9 mouse cellular contexts compared by ENCODE assay signal in the genomic region with DNA sequence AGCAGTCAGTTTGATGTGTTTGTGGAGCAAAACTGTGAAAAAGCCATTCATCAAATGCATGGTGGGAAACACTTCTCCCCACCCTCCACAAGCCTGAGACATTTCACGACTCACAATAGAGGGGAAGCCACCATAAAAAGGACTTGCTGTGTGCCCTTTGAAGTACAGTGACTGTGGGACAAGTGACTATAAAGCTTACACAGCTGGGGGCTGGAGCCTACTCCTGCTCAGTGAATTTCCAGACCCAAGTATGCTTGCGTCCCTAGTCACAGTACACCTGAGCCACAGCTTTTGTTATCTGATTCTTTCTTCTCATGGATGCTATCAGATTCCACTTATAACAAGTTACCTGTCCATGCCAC.
DNase-seq lines count a peak whose midpoint lies in the region; ATAC-seq and TF ChIP-seq lines count a peak whose summit lies in the region.
"Had no signal": no experiment of that assay in that cellular context is flagged by ENCODE, and none has a peak within 500 bp of the region (broad histone marks: within the 10 kb centered on the region; RNA-seq: fewer than 3 reads in every experiment).

No protein-coding gene starts in this region.

- no peak for TF ChIP-seq CTCF in lung, embryonic 14.5 days (IDR thresholded peaks at IDR 0.05; ENCODE audit: low read depth)

- H3K27me3 ChIP-seq in lung, embryonic 14.5 days (ENCODE audit: insufficient read depth, low read length): no peaks in the 10 kb centered on the region
- no peaks in the 10 kb centered on the region for H3K27me3 ChIP-seq in embryonic facial prominence, embryonic 15.5 days
- H3K27me3 ChIP-seq in hindbrain, embryonic 15.5 days: no peaks in the 10 kb centered on the region
- no peaks in the 10 kb centered on the region for H3K27me3 ChIP-seq in neural tube, embryonic 14.5 days (ENCODE audit: control insufficient read depth, insufficient read depth, low read length)

- DNase-seq in lung, embryonic 14.5 days: no peak
- no peak for DNase-seq in lung, postnatal 25 days (ENCODE audit: low spot score)
- DNase-seq in cerebellum, adult 11-12 months: no peak
- no peak for DNase-seq in layer of hippocampus, adult 8-10 months (ENCODE audit: low spot score in 2 of 2)
- DNase-seq: cerebellum, adult 18-20 months had no signal

- no peak overlapping the region for H3K4me2 ChIP-seq in lung, embryonic 14.5 days
- no peak overlapping the region for H3K4me2 ChIP-seq in embryonic facial prominence, embryonic 15.5 days (replicated peaks)
- no peak overlapping the region for H3K4me2 ChIP-seq in hindbrain, embryonic 15.5 days
- H3K4me2 ChIP-seq in neural tube, embryonic 14.5 days (ENCODE audit: low read depth, low read length): no peak overlapping the region

- no peak overlapping the region for H3K4me3 ChIP-seq in lung, embryonic 14.5 days (ENCODE audit: low read depth, low read length)
- no peak overlapping the region for H3K4me3 ChIP-seq in embryonic facial prominence, embryonic 15.5 days (replicated peaks)
- no peak overlapping the region for H3K4me3 ChIP-seq in hindbrain, embryonic 15.5 days
- H3K4me3 ChIP-seq in neural tube, embryonic 14.5 days (ENCODE audit: low read depth, low read length): no peak overlapping the region
- H3K4me3 ChIP-seq: myocyte had no signal

- peak; percentile 30; the same call in 1 of the 2 replicates for ATAC-seq in lung, embryonic 14.5 days (ENCODE audit: insufficient read depth)
- ATAC-seq in embryonic facial prominence, embryonic 15.5 days (ENCODE audit: insufficient number of reproducible peaks, low FRiP score, low TSS enrichment, low read depth): no peak
- no peak for ATAC-seq in hindbrain, embryonic 15.5 days (ENCODE audit: low FRiP score, low read depth)
- ATAC-seq in neural tube, embryonic 14.5 days (ENCODE audit: low read depth): peak; percentile 21; the same call in 1 of the 2 replicates

- H3K9me3 ChIP-seq in lung, embryonic 14.5 days (ENCODE audit: low read depth, low read length): no peaks in the 10 kb centered on the region
- H3K9me3 ChIP-seq in embryonic facial prominence, embryonic 15.5 days (replicated peaks): no peaks in the 10 kb centered on the region
- no peaks in the 10 kb centered on the region for H3K9me3 ChIP-seq in hindbrain, embryonic 15.5 days
- H3K9me3 ChIP-seq in neural tube, embryonic 14.5 days (ENCODE audit: control insufficient read depth, low read length): no peaks in the 10 kb centered on the region

- 24% methylated on average over 2 of the region's 2 CpGs for WGBS in lung, embryonic 14.5 days
- whole genome bisulfite sequencing in embryonic facial prominence, embryonic 15.5 days: 47% methylated on average over 2 of the region's 2 CpGs
- WGBS in hindbrain, embryonic 15.5 days: 21% methylated on average over 2 of the region's 2 CpGs
- 13% methylated on average over 2 of the region's 2 CpGs for WGBS in neural tube, embryonic 14.5 days

- H3K4me1 ChIP-seq in lung, embryonic 14.5 days (ENCODE audit: insufficient read depth): peaks cover 6% of the 10 kb centered on the region; the same call in 1 of the 2 replicates
- peaks cover 42% of the 10 kb centered on the region for H3K4me1 ChIP-seq in embryonic facial prominence, embryonic 15.5 days
- peaks cover 45% of the 10 kb centered on the region for H3K4me1 ChIP-seq in hindbrain, embryonic 15.5 days (replicated peaks)
- H3K4me1 ChIP-seq in neural tube, embryonic 14.5 days (ENCODE audit: control insufficient read depth, insufficient read depth, low read length): peaks cover 23% of the 10 kb centered on the region; the same call in 1 of the 2 replicates

- peaks cover 10% of the 10 kb centered on the region; the same call in 1 of the 2 replicates for H3K36me3 ChIP-seq in lung, embryonic 14.5 days (ENCODE audit: insufficient read depth)
- H3K36me3 ChIP-seq in embryonic facial prominence, embryonic 15.5 days: 0 out of 2 replicates have a peak, but pooled peaks cover 4% of the 10 kb centered on the region
- no peaks in the 10 kb centered on the region for H3K36me3 ChIP-seq in hindbrain, embryonic 15.5 days
- H3K36me3 ChIP-seq in neural tube, embryonic 14.5 days (ENCODE audit: control insufficient read depth, insufficient read depth, low read length): no peaks in the 10 kb centered on the region

- H3K27ac ChIP-seq in lung, embryonic 14.5 days (ENCODE audit: low read depth): peak overlapping the region; percentile 52
- H3K27ac ChIP-seq in embryonic facial prominence, embryonic 15.5 days (replicated peaks): 0 out of 2 replicates have a peak overlapping the region, but pooled peaks have one; percentile 1
- H3K27ac ChIP-seq in hindbrain, embryonic 15.5 days (replicated peaks): peak overlapping the region; percentile 47; the same call in 1 of the 2 replicates
- no peak overlapping the region; the same call in 1 of the 2 replicates for H3K27ac ChIP-seq in neural tube, embryonic 14.5 days (ENCODE audit: low read depth, low read length)

- no peak overlapping the region for H3K9ac ChIP-seq in lung, embryonic 14.5 days
- no peak overlapping the region for H3K9ac ChIP-seq in embryonic facial prominence, embryonic 15.5 days
- H3K9ac ChIP-seq in hindbrain, embryonic 15.5 days: no peak overlapping the region
- no peak overlapping the region for H3K9ac ChIP-seq in neural tube, embryonic 14.5 days (replicated peaks; ENCODE audit: low read depth, low read length)

Comparison
In these comparisons a context has a peak if more than half of its experiments do, and no peak if none do; other contexts are left out.
1. ATAC-seq: peak in lung, embryonic 14.5 days (single experiment) and neural tube, embryonic 14.5 days (single experiment); none in embryonic facial prominence, embryonic 15.5 days (single experiment) and hindbrain, embryonic 15.5 days (single experiment).